Mouse (Mus musculus): Measurements from ENCODE around the gene Jag2. TPM values are rescaled to one million over a fixed set of nuclear protein-coding genes. Genes with fewer than 3 reads are reported as not detected.

Jag2 gene
- polyA plus RNA-seq, 1 experiment: 3.2 TPM

DNA sequence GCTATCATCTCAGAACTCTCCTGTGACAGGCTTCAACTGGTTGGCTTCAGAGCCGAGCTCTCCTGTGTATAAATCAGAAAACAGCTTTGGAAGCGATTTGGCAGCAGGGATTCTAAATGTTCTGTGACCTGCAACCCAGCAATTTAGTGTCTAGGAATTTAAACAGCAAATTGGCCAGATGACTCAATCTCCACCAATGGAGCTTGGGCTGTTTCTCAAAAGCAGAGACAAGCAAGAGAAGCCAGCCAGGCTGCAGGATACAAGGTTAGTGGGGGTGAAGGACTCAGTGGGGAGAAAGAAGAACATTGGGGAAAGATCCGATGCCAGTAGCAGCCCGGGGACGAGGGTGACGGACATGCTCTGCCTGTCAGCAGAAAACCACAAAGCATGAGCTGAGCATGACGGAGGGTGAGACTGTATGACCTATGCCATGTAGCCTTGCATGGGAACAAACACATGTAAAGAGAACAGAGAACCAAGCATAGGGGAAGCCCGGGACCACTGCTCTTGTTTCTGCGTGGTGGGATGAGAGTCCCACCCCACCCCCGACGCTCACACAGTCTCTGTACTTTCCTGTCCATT lies 35.2 kb downstream of the Jag2 start:
- H3K27ac ChIP-seq (ENCODE audit: insufficient read depth, low read depth, low read length): peak overlapping the region; percentile 92
- peaks cover 44% of the 10 kb centered on the region for H3K4me1 ChIP-seq (ENCODE audit: control insufficient read depth, insufficient read depth, low read length)
- TF ChIP-seq POLR2A (IDR thresholded peaks at IDR 0.05; ENCODE audit: borderline replicate concordance, low read depth, low read length) (no peak), CTCF (IDR thresholded peaks at IDR 0.05; ENCODE audit: low read depth, low read length) (no peak)
- H3K4me3 ChIP-seq (ENCODE audit: insufficient read depth, low read length): peak overlapping the region; percentile 44

DNA sequence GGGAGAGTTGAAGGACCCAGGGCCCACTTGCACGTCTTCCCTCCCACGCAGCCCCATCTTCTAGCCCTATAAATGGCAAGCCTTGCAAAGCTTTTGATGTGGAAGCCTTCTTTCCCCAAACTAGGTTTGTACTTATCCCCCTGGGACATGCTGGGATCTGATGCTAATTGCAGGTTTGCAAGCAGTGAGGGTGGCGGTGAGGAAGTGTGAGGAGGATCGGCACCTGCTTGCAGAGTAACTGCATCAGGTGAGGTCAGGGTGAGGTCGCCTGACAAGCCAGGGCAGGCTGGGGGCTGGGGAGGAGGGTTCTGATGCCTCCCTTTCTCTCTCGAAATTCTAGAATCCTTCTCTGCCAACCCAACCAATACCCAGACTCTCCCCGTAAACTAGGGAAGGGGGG lies 44.1 kb downstream of the Jag2 start:
- TF ChIP-seq CTCF (IDR thresholded peaks at IDR 0.05; ENCODE audit: low read depth, low read length): no peak
- TF ChIP-seq POLR2A (IDR thresholded peaks at IDR 0.05; ENCODE audit: borderline replicate concordance, low read depth, low read length): no peak

DNA sequence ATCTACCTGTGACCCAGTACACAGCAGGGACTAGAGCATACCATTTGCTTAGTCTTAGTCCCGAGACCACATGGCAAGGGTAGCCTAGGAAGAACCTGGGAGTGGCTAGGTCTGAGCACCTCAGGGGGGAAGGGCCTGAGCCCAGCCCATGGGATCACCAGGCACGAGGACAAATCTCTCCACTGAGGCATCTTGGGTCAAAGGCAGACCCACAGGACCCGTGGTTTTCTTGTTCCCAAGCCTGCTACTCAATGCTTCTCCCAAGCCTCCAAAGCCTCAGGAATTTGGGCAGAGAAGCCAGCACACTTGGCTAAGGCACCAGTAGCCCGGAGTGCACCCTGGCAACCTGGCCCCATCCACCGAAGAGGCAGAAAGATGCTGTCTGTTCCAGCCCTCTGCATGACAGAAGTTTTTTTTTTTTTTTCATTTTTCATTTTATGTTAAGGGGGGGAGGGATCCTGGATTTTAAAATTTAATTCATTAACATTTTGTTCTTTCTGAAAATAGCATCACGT lies 48.2 kb downstream of the Jag2 start:
- no peak for TF ChIP-seq POLR2A (IDR thresholded peaks at IDR 0.05; ENCODE audit: borderline replicate concordance, low read depth, low read length)
- TF ChIP-seq CTCF (IDR thresholded peaks at IDR 0.05; ENCODE audit: low read depth, low read length): no peak
- Histone ChIP-seq H3K27ac (ENCODE audit: insufficient read depth, low read depth, low read length) (no peak overlapping the region), H3K4me3 (ENCODE audit: insufficient read depth, low read length) (no peak overlapping the region), H3K4me1 (ENCODE audit: control insufficient read depth, insufficient read depth, low read length) (peaks cover 17% of the 10 kb centered on the region)

More for the DNA sequence above, 44.1 kb downstream of the Jag2 start:
- Histone ChIP-seq H3K4me3 (ENCODE audit: insufficient read depth, low read length) (no peak overlapping the region), H3K27ac (ENCODE audit: insufficient read depth, low read depth, low read length) (no peak overlapping the region), H3K4me1 (ENCODE audit: control insufficient read depth, insufficient read depth, low read length) (peaks cover 6% of the 10 kb centered on the region)

DNA sequence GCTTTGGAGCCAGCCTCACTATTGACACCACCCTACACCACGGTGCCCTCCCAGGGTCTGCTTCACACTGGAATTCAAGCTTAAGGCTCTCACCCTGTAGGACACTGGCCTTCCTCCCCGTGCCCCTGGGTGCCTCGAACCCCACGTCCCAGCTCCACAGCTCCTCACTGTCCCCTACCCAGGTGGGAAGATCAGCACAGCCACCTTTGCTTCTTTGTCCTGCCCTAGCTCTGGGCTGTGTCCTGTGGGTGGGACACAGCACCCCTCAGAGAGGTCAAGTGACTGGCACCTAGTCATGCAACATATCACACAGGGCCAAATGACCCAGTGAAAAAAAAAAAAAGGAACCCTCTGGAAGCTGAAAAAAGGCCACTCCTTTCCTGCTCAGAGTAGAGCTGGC lies 48.9 kb downstream of the Jag2 start:
- TF ChIP-seq CTCF (IDR thresholded peaks at IDR 0.05; ENCODE audit: low read depth, low read length): no peak
- TF ChIP-seq POLR2A (IDR thresholded peaks at IDR 0.05; ENCODE audit: borderline replicate concordance, low read depth, low read length): no peak
- no peak overlapping the region for H3K27ac ChIP-seq (ENCODE audit: insufficient read depth, low read depth, low read length)
- peaks cover 22% of the 10 kb centered on the region for H3K4me1 ChIP-seq (ENCODE audit: control insufficient read depth, insufficient read depth, low read length)
- H3K4me3 ChIP-seq (ENCODE audit: insufficient read depth, low read length): no peak overlapping the region

DNA sequence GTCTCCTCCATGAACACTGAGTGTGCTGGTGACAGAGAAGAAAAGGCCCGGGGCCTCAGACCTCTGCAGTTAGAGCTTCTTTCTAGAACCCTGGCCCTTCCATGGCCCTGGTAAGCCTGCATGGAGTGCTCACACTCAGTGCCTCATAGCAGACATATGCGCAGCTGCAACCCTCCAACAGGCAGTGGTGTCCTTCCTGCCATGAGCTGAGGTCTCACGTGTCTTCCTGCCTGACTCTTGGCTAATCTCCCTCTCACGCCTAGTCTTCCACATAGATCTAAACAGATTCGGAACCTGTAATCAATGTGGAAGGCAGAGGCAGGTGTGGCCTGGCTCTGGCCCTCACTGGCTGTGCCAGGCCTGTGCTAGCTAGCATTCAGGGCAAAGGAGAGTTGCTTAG lies 49.8 kb downstream of the Jag2 start:
- TF ChIP-seq CTCF (IDR thresholded peaks at IDR 0.05; ENCODE audit: low read depth, low read length) (no peak), POLR2A (IDR thresholded peaks at IDR 0.05; ENCODE audit: borderline replicate concordance, low read depth, low read length) (no peak)
- no peak overlapping the region for H3K4me3 ChIP-seq (ENCODE audit: insufficient read depth, low read length)
- H3K27ac ChIP-seq (ENCODE audit: insufficient read depth, low read depth, low read length): no peak overlapping the region
- peaks cover 22% of the 10 kb centered on the region for H3K4me1 ChIP-seq (ENCODE audit: control insufficient read depth, insufficient read depth, low read length)

DNA sequence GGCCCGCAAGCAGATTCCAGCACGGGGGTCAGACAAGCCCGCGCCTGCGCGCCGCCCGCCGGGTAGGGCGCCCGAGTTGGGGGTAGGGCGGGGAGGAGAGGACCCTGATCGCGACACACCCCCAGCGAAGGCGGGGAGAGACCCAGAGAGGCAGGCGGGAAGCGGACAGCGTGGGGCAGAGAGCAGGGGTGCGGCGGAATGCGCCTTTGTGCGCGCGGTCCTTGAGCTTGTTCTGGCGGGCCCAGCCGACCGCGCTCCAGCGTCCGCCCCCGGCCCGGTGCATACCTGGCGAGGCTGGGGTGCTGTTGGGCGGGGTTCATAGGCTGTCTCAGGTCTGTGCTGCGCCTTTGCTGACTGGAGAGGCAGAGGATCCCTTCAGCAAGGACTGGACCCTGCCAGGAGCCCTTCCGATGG lies 52.0 kb downstream of the Jag2 start:
- peak overlapping the region; percentile 38 for H3K4me3 ChIP-seq (ENCODE audit: insufficient read depth, low read length)
- H3K4me1 ChIP-seq (ENCODE audit: control insufficient read depth, insufficient read depth, low read length): peaks cover 31% of the 10 kb centered on the region
- no peak overlapping the region for H3K27ac ChIP-seq (ENCODE audit: insufficient read depth, low read depth, low read length)
- no peak for TF ChIP-seq POLR2A (IDR thresholded peaks at IDR 0.05; ENCODE audit: borderline replicate concordance, low read depth, low read length)
- no peak for TF ChIP-seq CTCF (IDR thresholded peaks at IDR 0.05; ENCODE audit: low read depth, low read length)

DNA sequence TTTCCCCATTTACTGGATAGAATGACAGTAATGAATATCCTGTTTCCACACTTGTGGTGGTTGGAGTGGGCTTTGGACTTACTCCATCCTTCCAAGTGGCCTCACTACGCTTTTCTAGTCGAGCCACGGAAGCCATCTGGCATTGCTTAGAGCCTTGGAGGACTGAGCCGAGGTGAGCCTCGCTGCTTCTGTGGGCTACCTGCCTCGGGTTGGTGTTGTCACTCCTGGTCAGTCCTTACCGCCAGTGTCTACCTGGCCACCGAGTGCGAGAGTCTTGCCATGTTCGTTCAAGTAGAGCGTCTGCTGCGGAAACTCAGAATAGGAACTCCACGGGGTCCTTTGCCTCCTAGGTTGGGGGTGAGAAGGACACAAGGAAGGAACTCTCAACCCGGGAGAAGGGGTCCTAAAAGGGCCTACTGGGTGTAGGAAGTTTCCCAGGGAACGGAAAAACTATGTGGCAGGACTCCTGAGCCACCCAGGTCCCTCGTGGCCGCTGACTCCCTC lies 52.5 kb downstream of the Jag2 start:
- no peak for TF ChIP-seq CTCF (IDR thresholded peaks at IDR 0.05; ENCODE audit: low read depth, low read length)
- TF ChIP-seq POLR2A (IDR thresholded peaks at IDR 0.05; ENCODE audit: borderline replicate concordance, low read depth, low read length): no peak
- no peak overlapping the region for H3K27ac ChIP-seq (ENCODE audit: insufficient read depth, low read depth, low read length)
- peak overlapping the region; percentile 38 for H3K4me3 ChIP-seq (ENCODE audit: insufficient read depth, low read length)
- peaks cover 31% of the 10 kb centered on the region for H3K4me1 ChIP-seq (ENCODE audit: control insufficient read depth, insufficient read depth, low read length)

DNA sequence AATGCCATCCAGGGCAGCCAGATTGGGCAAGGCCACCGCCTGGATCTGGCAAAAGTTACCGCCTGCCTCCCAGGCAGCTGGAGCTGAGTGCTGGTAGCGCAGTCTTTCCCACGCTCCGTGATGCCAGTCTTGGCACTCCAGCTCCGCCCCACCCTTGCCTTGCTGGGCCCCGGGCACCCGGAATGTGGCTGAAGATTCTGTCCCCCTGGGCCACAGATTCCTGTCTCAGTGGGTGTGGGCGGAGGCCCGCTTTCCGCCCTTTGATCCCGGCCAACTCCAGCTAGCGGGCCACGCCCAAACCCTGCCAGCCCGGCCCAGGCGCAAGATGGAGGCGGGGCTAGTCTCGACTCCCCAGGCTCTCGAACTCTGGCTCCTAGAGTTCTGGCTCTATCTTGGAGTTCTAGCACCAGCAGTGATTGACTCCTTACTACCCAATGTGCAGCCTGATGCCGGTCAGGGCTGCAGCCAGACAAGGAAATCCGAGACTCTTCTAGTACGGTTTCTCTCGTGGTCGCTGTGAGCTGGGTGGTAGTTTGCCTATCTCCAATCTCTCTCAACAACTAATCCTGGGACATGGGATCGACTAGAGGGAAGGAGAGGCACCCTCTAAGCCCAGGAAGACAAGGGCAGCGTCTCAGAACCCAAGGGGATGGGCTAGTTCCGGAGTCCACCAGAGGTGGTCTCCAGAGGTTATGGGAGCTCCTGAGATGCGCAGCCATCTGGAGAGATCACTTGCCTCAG lies 53.1 kb downstream of the Jag2 start:
- TF ChIP-seq CTCF (IDR thresholded peaks at IDR 0.05; ENCODE audit: low read depth, low read length) (no peak), POLR2A (IDR thresholded peaks at IDR 0.05; ENCODE audit: borderline replicate concordance, low read depth, low read length) (no peak)
- H3K27ac ChIP-seq (ENCODE audit: insufficient read depth, low read depth, low read length): no peak overlapping the region
- peak overlapping the region; percentile 38 for H3K4me3 ChIP-seq (ENCODE audit: insufficient read depth, low read length)
- peaks cover 31% of the 10 kb centered on the region for H3K4me1 ChIP-seq (ENCODE audit: control insufficient read depth, insufficient read depth, low read length)

DNA sequence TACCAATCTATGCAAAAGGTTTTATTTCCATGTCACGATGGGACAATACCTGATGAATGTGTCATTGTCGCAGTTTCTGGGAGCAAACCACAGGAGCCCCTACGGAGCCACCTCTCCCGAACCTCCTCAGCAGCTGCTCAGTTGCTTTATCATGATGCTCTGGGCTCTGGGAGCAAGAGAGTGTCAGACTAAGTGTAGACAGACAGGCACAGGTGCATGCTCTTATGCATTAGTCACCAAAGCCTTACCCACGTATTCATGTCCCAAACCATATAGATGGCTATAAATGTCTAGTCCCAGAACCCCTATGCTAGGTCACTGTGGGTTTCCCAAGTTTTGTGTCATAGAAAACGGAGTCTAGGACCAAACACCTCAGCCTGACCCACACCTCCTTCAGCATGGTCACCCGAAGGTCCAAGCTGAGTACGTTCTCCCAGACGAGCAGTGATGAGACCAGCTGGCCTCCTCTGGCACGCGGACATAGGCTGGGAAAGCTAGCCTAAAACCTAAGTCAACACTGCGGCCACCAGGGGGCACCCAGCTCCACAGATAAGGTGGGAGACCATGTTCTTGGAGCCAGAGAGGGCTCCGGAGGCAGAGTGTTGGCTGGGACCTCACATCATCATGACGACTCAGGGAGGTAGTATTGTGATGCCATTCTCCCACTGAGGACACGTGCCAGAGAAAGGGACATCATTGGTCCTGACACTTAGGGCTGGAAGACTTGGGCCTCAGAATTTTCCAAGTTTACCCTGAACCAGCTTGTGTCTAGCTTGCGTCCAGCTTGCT lies 54.2 kb downstream of the Jag2 start:
- H3K4me3 ChIP-seq (ENCODE audit: insufficient read depth, low read length): no peak overlapping the region
- no peak overlapping the region for H3K27ac ChIP-seq (ENCODE audit: insufficient read depth, low read depth, low read length)
- H3K4me1 ChIP-seq (ENCODE audit: control insufficient read depth, insufficient read depth, low read length): peaks cover 34% of the 10 kb centered on the region
- peak; percentile 62 for TF ChIP-seq CTCF (IDR thresholded peaks at IDR 0.05; ENCODE audit: low read depth, low read length)
- no peak for TF ChIP-seq POLR2A (IDR thresholded peaks at IDR 0.05; ENCODE audit: borderline replicate concordance, low read depth, low read length)

All from bone marrow macrophage, adult 2 months (primary cell).